Mouse (Mus musculus): ENCODE data around the gene Ankrd33b.

Ankrd33b gene

DNA sequence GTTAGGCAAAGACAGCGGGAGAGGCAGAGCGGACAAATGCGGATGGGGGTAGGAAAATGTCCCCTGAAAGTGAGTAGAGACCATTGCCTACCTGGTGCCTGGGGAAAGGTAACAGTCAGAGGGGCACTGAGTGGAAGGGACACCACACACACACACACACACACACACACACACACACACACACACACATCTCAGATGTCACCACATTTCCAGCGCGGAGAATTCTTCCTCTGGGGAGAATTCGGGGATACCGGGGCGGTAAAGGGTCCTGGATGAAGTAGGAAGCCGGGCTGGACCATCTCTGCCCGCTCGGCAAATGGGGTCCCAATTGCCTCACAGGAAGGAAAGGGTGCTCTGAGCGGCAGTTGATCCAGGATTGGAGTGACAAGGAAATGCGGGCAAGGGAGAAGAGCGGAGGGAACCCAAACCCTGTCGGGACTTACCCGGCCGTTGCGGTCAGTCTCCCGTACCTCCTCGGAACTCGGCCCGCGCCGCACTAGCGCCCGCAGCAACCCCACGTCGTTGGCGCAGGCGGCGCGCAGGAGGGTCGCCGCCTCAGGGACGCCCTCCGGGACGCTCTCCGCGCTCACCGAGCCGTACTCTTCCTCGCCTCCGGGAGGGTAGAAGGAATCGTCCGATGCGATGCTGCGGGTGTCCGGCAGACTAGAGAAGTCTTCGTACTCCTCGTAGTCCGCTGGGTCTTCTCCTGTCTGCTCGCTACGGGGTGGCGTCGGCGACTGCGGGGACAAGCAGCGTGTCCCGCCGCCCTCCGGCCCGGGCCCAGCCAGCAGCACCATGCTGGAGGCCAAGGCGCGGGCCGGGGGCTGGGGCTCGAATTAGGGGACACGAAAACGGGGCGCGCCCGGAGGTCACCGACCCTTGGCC is 688 bp downstream of the Ankrd33b start:
- no peak for DNase-seq (ENCODE audit: low read depth)

DNA sequence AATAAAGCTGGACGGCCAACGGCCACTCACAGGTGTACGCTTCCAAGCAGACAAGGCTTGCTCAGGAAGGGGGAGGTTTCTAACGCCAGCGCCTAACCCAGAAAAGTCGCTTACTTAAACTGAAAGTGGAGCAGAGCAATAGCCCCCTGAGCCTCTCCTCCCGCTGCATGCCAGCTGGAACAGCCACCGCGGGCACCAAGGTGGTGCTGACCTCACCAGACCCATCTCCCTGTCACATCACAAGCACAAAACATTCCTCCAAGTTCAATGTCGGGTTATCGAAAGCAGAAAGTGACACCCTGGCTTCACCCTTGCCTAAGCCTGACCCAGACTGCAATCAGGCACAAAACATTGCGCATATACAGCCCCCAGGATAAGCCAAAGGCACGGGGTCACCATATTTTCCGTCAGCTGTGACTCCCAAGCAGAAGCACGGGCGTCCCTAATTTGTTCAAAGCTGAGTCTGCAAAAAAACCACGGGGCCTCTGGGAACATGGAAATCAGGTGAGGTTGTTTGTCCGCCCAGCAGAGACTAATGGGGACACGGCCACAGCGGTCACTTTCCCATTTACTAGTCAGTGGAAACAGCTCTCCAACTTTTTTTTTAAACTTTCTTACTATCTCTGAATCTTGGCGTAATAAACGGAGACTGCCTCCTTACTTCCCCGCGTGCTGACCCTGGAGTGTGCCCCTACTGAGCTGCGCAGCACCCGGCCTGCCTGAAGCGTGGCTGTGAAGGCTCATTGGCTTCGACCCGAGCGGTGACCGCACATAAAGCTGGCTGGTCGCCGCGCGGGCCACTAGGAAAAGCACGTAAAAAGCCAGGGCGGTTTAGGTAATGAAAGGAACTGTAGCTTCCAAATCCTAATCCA is 1.6 kb downstream of the Ankrd33b start:
- no peak for DNase-seq (ENCODE audit: low read depth)

DNA sequence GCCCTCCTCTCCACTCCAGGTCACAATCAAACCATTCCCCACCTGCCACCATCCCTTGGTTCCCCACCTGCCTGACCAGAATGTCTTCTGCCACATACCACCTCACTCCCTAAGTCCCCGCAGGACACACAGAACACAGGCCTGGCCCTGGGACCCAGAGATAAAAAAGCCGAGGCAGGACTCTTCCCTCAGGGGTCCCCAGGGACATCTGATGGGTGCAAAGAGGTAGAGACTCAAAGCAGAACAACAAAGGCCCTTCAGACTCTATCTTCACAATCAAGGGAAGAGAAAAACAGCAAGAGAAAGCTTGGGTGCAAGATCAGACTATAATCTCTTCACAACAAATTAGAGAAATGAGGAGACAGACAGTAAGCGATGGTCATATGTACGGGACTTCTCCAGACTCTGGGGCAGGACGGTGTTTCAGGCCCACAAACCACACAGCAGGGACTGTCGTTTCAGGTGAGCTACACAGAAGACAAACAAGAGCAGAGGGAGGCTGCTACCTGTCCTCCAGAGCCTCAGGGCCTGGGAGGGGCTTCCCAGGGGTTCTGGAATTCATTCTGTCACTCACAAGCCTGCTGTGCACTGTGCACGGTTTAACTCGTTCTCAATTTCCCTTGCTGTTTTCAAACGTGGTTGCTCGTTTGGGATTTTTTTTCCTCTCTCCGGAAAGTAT is 2.3 kb downstream of the Ankrd33b start:
- DNase-seq (ENCODE audit: low read depth), result no peak

DNA sequence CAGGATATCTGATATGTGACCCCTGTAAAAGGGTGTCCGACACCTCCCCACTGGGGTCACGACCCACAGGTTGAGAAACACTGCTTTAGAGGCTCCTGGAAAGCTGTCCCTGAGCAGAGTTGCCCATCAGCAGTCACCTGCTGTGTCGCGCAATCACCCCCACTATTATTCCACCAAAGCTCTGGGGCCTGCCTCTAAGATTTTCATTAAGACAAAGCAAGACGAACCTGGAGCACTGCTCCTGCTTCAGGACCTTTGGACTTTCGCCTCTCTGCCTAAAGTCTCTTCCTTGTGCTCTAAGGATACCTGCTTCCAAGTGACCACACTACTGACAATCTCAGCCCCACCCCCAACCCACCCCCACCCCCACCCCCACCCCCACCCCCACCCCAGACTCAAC is 3.1 kb downstream of the Ankrd33b start:
- DNase-seq (ENCODE audit: low read depth), result no peak

DNA sequence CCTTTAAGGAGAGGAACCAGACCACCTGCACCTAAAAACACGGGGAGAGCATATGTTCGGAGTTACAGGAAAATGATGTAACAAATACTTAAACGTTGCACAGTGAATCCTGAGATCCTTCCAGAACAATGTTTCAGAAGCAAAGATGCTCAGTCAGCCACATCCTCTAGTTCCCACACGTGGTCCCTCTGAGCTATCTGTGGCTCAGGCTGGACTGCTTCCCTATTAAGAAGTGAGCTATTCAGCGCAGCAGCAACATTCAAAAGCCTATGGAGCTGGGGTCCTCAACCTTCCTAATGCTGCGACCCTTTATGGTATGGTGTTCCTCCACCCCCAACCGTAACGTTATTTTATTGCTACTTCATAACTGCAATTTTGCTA is 3.6 kb downstream of the Ankrd33b start:
- no peak for DNase-seq (ENCODE audit: low read depth)

DNA sequence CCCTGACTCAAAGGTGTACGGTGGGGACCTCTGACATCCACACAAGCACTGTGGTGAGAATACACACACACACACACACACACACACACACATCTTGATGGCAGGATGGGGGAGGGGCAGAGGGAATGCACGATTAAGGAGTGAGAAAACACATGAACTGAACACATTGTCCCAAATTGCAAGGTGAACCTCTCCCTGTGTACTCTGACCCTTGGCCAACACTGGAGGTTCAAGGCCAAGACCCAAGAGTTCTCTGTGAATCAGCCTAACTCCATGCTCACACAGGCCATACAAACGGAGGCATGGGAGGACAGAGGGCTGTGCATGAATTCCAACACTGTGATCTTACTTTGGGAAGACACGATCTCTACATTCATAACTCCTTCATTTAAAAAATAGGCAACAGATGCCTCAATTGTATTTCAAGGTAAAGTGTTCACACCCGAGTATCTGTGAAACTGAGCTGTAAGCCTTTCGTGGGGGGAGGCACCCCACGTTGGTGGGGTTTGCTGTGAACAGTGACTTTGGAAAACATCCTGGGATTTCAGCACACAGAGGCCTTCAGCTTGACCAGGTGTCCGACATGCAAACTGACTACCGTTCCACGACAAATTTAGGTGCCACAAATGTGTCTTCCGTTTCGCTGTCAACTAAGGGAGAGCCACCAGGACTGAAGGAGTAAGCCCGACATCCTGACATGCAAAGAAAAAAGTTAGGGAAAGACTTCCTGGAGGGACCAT is 4.1 kb downstream of the Ankrd33b start:
- DNase-seq (ENCODE audit: low read depth), result no peak

DNA sequence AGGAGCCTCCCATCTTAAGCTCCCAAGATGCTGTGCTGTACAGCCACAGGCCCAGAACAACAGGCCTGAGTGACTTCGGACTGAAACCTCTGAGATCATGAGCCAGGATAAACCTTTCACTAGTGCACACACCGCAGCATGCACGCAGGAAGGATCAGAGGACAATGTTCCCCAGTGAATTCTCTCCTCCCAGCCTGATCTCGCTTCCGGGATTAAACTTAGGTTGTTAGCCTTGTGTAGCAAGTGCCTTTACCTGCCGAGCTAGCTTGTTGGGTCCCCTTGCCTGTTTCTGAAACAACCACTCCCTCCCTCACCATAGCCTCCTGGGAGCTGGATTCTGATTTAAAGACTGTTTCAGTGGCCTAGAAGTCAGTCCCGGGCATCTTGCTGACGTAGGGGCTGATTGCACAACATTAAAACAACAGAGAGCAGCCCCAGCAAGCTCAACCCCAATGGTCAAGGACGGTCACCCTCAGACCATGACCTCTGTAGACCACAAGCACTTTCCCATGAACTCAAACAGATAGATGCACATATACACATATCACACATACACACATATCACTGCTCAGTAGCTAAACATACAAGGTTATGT is 6.2 kb downstream of the Ankrd33b start:
- no peak for DNase-seq (ENCODE audit: low read depth)

DNA sequence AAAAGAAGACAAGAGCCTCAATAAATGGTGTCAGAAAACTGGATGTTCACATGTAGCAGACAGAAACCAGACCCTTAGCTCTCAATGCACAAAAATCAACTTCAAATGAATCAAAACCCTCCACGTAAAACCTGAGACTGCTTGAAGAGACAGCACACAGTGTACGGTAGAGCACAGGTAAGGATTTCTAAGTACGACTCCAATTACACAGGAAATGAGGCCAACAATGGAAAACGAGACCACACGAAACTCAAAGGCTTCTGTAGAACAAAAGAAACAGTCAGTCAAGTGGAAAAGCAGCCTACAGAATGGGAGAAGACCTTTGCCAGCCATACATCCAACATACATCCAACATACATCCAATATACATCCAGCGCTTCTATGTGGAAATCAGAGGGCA is 6.9 kb downstream of the Ankrd33b start:
- no peak for DNase-seq (ENCODE audit: low read depth)

DNA sequence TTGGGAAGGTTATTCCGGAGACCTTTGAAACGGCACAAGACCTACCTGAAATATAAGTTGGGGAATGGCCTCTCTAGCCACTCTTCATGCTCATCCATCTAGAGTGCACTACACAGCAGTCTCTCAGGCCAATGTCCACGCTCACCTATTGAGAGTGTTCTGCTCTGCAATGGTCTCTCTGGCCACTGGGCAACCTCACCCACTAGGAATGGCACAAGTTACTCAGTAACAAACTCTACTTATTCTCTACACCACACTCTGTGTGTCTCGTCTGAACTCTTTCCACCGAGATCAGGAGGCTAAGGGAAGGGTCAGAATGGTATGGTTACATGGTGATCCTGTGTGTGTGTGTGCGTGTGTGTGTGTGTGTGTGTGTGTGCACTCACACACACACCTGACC is 7.7 kb downstream of the Ankrd33b start:
- no peak for DNase-seq (ENCODE audit: low read depth)

DNA sequence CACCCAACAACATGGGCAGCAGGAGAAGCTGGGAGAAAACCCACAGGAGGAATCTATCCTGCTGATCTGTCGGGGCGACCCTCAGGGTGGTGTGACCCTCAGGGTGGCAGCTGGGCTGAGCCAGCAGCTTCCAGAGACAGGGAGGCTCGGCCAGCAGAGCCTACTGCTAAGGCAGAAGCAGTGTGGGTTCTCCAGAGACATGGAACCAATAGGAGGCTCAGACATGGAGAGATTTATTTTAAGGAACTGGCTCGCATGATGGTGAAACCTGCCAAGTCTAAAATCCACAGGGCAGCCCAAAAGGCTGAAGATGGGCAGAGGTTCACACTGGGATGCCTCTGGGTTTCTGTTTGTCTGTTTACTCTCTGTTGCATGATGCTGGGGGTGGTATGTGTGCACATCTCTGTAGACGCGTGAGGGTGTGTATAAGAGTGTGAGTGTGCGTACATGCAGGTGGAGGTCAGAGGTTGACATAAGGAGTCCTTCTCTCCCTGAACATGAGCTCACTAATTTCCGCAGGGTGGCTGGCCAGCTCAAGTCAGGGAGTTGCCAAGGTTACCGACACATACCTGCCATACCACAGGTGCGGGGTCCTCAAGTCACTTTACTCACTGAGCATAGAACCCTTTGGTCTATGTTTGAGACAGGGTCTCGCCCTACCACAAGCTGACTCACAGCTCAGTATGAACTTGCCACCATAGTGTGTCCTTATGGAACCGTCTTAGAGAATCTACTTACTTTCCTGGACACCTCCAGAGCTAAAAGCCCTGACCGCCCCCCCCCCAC is 14.8 kb downstream of the Ankrd33b start:
- DNase-seq (ENCODE audit: low read depth), result no peak

DNA sequence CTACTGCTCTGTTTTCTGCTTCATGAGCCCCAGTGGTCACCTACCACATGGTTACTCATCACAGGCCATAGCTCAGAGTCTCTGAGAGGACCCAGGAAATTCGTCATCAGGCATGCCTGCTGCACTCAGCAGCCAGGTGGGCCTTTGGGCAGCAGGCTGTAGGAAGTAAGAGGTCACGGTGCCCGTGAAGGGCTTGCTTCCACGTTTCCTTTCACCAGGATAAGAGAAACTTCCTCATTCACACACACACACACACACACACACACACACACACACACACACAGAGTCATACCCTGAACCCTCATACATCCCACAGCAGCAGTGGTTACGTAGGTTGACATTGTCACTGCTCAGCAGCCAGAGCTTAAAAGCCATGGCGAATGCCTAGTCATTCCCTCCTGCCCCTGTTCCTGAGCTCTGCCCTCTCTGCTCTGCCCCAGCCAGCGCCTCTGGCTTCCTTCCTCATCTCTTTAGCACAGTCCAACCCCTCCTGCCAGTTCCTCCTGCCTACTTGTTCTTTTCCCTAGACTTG is 17.6 kb downstream of the Ankrd33b start:
- no peak for DNase-seq (ENCODE audit: low read depth)

DNA sequence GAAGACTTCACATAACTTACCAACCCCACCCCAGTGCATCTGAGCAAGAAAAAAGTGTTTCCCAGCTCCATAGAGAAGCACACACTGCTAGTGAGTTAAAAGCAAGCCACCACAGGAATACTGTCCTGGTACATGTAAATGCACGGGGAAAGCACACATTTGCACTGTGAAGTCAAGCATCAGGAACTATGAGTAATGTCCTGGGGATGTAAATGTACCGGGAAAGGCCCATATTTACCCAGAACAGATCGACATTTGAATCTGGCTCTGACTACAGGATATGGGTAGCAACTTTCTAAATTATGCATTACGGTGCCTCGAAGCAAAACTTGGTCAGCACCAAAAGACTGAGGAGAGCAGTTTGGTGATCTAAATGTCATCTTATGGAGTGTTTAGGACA is 18.5 kb downstream of the Ankrd33b start:
- no peak for DNase-seq (ENCODE audit: low read depth)

DNA sequence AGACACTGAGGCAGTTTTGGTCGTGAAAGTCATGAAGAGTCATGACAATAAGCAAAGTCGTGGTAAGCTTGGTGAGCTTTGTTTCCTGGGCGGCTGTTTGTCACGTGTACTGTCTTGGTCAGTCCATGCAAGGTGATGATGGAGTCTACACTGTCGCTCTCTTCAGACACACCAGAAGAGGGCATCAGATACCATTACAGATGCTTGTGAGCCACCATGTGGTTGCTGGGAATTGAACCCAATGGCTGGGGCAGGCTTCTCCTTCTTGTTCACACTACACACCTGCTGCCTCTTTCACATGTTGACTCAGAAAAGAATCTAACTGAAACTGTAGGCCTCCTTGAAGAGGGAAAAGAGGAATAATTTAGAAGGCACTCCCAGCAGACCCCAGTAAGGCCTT is 19.3 kb downstream of the Ankrd33b start:
- DNase-seq (ENCODE audit: low read depth), result no peak

DNA sequence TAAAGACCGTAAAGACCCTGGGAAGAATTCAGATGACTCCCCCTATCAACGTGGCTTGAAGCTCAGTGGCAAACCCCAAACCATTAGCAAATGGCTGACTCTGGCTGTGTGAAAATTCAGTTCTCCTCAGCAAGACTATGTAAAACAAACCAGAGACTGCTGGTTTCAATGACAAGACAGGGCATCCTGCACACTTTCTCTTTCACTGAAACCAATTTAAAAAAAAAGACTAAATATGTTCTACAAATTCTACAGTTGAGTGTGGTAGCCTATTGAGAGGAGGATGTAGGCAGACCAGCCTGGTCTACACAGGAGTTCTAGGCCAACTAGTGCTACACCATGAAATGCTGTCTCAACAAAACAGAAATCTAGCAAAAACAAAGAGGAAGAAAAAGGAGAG is 21.0 kb downstream of the Ankrd33b start:
- DNase-seq (ENCODE audit: low read depth), result no peak

DNA sequence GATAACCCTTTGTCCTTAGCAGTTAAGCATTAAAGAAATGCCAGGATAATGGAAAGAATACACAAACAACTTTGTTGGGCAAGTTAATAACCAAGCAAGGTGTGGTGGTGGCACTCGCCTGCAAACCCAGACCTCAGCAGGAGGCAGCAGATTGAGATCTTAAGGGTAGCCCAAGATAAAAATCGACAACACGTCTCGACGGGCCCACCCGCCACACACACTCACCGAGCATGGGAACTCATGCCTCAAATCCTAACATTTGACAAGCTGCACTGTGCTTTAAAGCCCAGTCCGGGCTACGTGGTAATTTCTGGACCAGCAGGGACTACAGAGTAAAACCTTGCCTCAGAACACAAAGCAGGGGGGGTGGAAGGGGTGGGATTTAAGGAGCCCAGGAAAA is 22.2 kb downstream of the Ankrd33b start:
- no peak for DNase-seq (ENCODE audit: low read depth)

DNA sequence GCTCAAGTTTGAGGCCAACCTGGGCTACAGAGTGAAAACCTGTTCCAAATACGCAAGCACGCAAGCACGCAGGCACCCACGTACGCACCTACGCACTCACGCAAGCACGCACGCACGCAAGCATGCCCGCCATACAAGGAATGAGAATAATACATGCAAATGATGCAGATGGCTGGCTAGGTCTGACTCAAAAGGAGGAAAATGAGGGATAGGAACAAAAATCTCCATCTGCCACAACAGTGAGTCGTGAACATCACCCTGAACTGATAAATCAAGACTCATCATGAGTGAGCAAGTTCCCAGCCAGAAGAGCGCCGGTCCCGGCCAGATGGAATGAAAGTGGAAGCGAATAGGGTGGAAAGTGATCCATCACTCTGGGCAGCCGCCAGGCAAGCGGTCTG is 22.7 kb downstream of the Ankrd33b start:
- peak; percentile 60 for DNase-seq (ENCODE audit: low read depth)

DNA sequence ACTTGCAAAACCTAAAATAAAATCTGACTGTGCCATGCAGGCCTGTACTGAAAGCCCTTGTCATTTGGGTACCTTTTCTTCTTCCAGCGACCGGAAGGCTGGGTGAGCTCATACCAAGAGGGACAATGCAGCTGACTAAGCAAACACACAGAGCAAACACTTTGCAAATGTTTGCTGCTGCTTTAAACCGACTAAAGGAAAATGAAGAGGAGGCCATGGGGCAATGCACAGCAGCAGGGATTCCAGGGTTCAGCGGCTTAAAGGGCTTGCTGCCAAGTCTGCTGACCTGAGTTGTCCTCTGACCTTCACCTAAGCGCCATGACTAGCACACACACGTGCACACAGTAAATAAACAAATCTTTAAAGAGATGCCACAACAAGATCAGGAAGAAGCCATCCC is 23.9 kb downstream of the Ankrd33b start:
- DNase-seq (ENCODE audit: low read depth), result no peak

DNA sequence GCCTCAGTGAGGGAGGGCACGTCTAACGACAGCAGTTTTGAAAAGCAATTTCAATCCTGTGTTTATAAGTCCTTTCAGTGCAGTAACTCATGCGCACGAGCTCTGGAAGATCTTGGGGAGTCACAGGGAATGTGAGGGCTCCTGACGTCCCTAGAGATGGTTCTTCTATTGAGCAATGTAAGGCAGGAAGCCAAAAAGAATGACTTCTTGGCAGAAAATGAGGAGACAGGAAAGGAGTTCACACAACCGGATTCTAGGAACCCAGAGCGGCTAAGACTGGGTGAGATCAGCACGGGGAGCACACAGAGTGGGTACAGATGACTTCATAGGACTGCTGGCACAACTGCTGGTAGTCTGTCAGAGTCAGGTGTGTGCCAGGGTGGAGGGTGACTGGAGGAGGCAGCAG is 25.0 kb downstream of the Ankrd33b start:
- peak; percentile 65 for DNase-seq (ENCODE audit: low read depth)

DNA sequence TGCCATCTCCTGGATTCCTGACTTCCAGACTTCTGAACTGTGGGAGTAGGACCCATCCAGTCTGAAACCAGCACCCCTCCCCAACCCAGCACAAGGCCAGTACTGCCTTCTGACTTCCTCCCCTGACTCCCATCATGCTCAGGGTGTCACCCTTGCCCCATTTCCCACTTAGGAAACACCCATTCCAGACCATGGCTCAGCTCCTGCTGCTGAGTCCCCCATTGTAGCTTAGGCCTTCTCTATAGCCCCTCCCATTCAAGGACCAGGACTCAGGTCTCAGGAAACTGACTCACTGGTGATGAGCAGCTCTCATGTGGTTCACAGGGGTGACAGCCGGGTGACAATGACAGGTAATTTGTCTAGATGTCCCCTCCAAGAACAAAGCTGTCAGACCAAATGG is 25.5 kb downstream of the Ankrd33b start:
- DNase-seq (ENCODE audit: low read depth), result no peak

DNA sequence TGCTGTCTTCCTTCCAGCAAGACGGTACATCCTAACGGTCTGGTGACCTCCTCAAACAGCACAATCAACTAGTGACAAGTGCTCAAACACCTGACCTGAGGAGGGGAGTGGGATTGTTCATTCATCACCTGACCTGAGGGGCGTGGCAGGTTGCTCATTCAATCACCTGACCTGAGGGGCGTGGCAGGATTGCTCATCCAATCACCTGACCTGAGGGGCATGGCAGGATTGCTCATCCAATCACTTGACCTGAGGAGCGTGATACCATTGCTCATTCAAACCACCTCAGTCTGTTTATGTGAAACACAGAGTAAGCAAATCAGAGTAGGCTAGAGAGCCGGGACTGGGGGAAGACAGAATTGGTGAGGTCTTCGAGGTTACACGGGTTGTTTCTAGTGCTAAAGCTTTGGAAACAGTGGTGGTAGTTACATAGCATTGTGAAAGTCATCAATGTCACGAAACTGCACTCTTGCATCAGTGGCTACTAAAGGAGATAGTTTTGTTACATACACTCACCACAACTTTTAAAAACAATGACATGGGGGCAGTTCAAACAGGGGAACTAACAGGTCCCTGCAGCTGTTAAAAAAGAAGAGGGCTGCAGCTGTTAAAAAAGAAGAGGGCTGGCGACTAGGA is 28.8 kb downstream of the Ankrd33b start:
- DNase-seq (ENCODE audit: low read depth), result no peak

Data from NIH3T3 (cell line).